Mouse (Mus musculus): ENCODE measurements around the gene Wdr25. TPM values are rescaled to one million over a fixed set of nuclear protein-coding genes. Genes with fewer than 3 reads are reported as not detected.

The Wdr25 gene
- polyA plus RNA-seq, 1 experiment: 13.7 TPM

DNA sequence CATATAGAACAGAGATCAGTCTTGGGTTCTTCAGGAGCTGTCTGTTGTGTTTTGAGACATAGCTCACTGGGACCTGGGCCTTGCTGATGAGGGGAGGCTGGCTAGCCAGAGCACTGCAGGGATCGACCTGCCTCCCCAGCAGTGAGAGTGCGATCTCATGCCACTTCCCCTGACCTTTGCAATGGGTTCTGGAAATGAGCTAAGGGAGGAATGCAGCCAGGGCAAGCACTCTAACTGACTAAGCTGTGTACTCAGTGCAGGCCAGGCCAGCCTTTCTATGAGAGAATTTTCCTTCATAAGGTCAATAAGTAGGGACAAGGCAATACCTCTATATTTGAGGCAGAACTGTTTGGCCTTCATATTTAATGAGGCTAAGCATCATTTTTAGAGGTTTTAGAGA, 99.6 kb downstream of the Wdr25 start:
- Histone ChIP-seq H3K4me1 (replicated peaks; ENCODE audit: control insufficient read depth, insufficient read depth, low read length) (no peaks in the 10 kb centered on the region; the same call in 1 of the 2 replicates), H3K36me3 (ENCODE audit: control insufficient read depth, insufficient read depth, low read length) (no peaks in the 10 kb centered on the region), H3K27me3 (ENCODE audit: control insufficient read depth, insufficient read depth, low read length) (no peaks in the 10 kb centered on the region), H3K27ac (ENCODE audit: control insufficient read depth, insufficient read depth, low read length) (no peak overlapping the region), H3K4me3 (ENCODE audit: control insufficient read depth, insufficient read depth, low read length) (no peak overlapping the region)
- TF ChIP-seq POLR2A (IDR thresholded peaks at IDR 0.05; ENCODE audit: control insufficient read depth, extremely low read depth, insufficient read depth, low read length, poor library complexity): no peak
- no peak for TF ChIP-seq CTCF (IDR thresholded peaks at IDR 0.05; ENCODE audit: borderline replicate concordance, control insufficient read depth, extremely low read depth, insufficient read depth, low read length, poor library complexity)
- DNase-seq: no peak
- 90% methylated on average over 2 of the region's 2 CpGs for WGBS

DNA sequence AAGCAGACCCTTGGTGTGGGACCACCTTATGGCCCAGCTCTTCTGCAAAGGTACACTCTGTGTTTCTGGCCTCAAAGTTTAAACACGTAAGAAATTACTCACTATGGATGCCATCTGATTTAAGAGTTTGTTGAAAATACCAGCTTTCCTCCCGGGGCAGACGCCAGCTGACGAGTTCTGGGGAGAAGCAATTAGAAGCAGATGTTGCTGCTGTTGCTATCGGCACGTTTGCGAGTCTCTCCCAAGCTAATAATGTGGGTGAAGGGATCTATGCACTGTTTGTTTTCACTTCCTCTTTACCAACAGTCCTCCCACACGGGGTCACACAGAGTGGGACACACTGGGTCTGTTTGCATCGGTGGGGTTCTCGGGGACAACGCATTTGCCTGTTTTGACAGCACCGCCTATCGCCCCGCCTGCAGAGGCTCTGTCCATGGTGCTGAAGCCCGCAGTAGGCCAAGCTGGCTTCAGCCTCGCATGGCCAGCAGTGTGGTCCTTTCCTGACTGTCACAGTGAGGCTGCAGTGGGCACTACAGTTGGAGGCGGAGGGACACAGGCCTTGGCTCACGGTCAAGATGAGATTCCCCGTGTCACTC, 101.1 kb downstream of the Wdr25 start:
- 16% methylated on average over 19 of the region's 19 CpGs for WGBS
- Histone ChIP-seq H3K27ac (ENCODE audit: control insufficient read depth, insufficient read depth, low read length) (no peak overlapping the region), H3K4me1 (replicated peaks; ENCODE audit: control insufficient read depth, insufficient read depth, low read length) (no peaks in the 10 kb centered on the region; the same call in 1 of the 2 replicates), H3K4me3 (ENCODE audit: control insufficient read depth, insufficient read depth, low read length) (no peak overlapping the region), H3K27me3 (ENCODE audit: control insufficient read depth, insufficient read depth, low read length) (no peaks in the 10 kb centered on the region), H3K36me3 (ENCODE audit: control insufficient read depth, insufficient read depth, low read length) (no peaks in the 10 kb centered on the region)
- TF ChIP-seq POLR2A (IDR thresholded peaks at IDR 0.05; ENCODE audit: control insufficient read depth, extremely low read depth, insufficient read depth, low read length, poor library complexity) (no peak), CTCF (IDR thresholded peaks at IDR 0.05; ENCODE audit: borderline replicate concordance, control insufficient read depth, extremely low read depth, insufficient read depth, low read length, poor library complexity) (0 out of 2 replicates have a peak, but pooled peaks have one; percentile 15)
- DNase-seq: peak; percentile 69

GRCm38 (mm10) chr12:108995976-108996636, 102.7 kb downstream of the Wdr25 start:
- TF ChIP-seq CTCF (IDR thresholded peaks at IDR 0.05; ENCODE audit: borderline replicate concordance, control insufficient read depth, extremely low read depth, insufficient read depth, low read length, poor library complexity) (peak; percentile 22; the same call in 1 of the 2 replicates), POLR2A (IDR thresholded peaks at IDR 0.05; ENCODE audit: control insufficient read depth, extremely low read depth, insufficient read depth, low read length, poor library complexity) (no peak)
- no peak overlapping the region for H3K4me3 ChIP-seq (ENCODE audit: control insufficient read depth, insufficient read depth, low read length)
- no peak overlapping the region for H3K27ac ChIP-seq (ENCODE audit: control insufficient read depth, insufficient read depth, low read length)
- no peak for DNase-seq
- no peaks in the 10 kb centered on the region for H3K36me3 ChIP-seq (ENCODE audit: control insufficient read depth, insufficient read depth, low read length)
- WGBS: 88% methylated on average over 12 of the region's 12 CpGs
- no peaks in the 10 kb centered on the region for H3K27me3 ChIP-seq (ENCODE audit: control insufficient read depth, insufficient read depth, low read length)
- no peaks in the 10 kb centered on the region; the same call in 1 of the 2 replicates for H3K4me1 ChIP-seq (replicated peaks; ENCODE audit: control insufficient read depth, insufficient read depth, low read length)

- WGBS: 91% methylated on average over 8 of the region's 8 CpGs
- H3K27me3 ChIP-seq (ENCODE audit: control insufficient read depth, insufficient read depth, low read length): no peaks in the 10 kb centered on the region
Measured at GRCm38 (mm10) chr12:108997249-108997648, 103.8 kb downstream of the Wdr25 start.

DNA sequence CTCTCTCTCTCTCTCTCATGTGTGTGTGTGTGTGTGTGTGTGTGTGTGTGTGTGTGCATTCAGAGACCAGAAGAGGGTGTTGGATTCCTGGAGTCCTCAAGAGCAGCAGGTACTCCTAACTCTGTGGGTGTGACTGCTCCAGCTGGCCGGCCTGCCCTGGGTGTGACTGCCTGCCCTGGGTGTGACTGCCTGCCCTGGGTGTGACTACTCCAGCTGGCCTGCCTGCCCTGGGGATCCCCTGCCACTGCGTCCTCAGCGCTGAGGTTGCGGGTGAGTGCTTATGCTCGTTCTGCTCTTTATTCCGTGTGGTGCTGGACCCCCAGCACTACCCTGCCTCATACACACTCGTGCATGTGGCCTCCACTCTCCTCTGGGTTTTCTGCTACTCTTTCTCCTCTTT, 109.5 kb downstream of the Wdr25 start:
- 95% methylated on average over 7 of the region's 7 CpGs for WGBS
- no peaks in the 10 kb centered on the region for H3K27me3 ChIP-seq (ENCODE audit: control insufficient read depth, insufficient read depth, low read length)
- H3K4me1 ChIP-seq (replicated peaks; ENCODE audit: control insufficient read depth, insufficient read depth, low read length): no peaks in the 10 kb centered on the region
- TF ChIP-seq POLR2A (IDR thresholded peaks at IDR 0.05; ENCODE audit: control insufficient read depth, extremely low read depth, insufficient read depth, low read length, poor library complexity): no peak
- no peak for TF ChIP-seq CTCF (IDR thresholded peaks at IDR 0.05; ENCODE audit: borderline replicate concordance, control insufficient read depth, extremely low read depth, insufficient read depth, low read length, poor library complexity)
- no peak overlapping the region for H3K27ac ChIP-seq (ENCODE audit: control insufficient read depth, insufficient read depth, low read length)
- H3K36me3 ChIP-seq (ENCODE audit: control insufficient read depth, insufficient read depth, low read length): no peaks in the 10 kb centered on the region
- H3K4me3 ChIP-seq (ENCODE audit: control insufficient read depth, insufficient read depth, low read length): no peak overlapping the region
- no peak for DNase-seq

More at GRCm38 (mm10) chr12:108997249-108997648, 103.8 kb downstream of the Wdr25 start:
- no peak overlapping the region for H3K27ac ChIP-seq (ENCODE audit: control insufficient read depth, insufficient read depth, low read length)
- TF ChIP-seq CTCF (IDR thresholded peaks at IDR 0.05; ENCODE audit: borderline replicate concordance, control insufficient read depth, extremely low read depth, insufficient read depth, low read length, poor library complexity) (no peak), POLR2A (IDR thresholded peaks at IDR 0.05; ENCODE audit: control insufficient read depth, extremely low read depth, insufficient read depth, low read length, poor library complexity) (no peak)
- no peak overlapping the region for H3K4me3 ChIP-seq (ENCODE audit: control insufficient read depth, insufficient read depth, low read length)
- no peaks in the 10 kb centered on the region for H3K36me3 ChIP-seq (ENCODE audit: control insufficient read depth, insufficient read depth, low read length)
- H3K4me1 ChIP-seq (replicated peaks; ENCODE audit: control insufficient read depth, insufficient read depth, low read length): no peaks in the 10 kb centered on the region; the same call in 1 of the 2 replicates
- DNase-seq: no peak

- H3K27ac ChIP-seq (ENCODE audit: control insufficient read depth, insufficient read depth, low read length): no peak overlapping the region
- 94% methylated on average over 18 of the region's 18 CpGs for WGBS
- no peak overlapping the region for H3K4me3 ChIP-seq (ENCODE audit: control insufficient read depth, insufficient read depth, low read length)
- no peaks in the 10 kb centered on the region for H3K36me3 ChIP-seq (ENCODE audit: control insufficient read depth, insufficient read depth, low read length)
- no peaks in the 10 kb centered on the region for H3K27me3 ChIP-seq (ENCODE audit: control insufficient read depth, insufficient read depth, low read length)
- no peak for DNase-seq
- H3K4me1 ChIP-seq (replicated peaks; ENCODE audit: control insufficient read depth, insufficient read depth, low read length): no peaks in the 10 kb centered on the region
- TF ChIP-seq CTCF (IDR thresholded peaks at IDR 0.05; ENCODE audit: borderline replicate concordance, control insufficient read depth, extremely low read depth, insufficient read depth, low read length, poor library complexity): no peak
- no peak for TF ChIP-seq POLR2A (IDR thresholded peaks at IDR 0.05; ENCODE audit: control insufficient read depth, extremely low read depth, insufficient read depth, low read length, poor library complexity)
Measured at GRCm38 (mm10) chr12:109010070-109010649, 116.7 kb downstream of the Wdr25 start.

Data from thymus, adult 2 months (tissue).